In genomic region chr8:120736486-120736885, GRCm38 (mm10) we compare ENCODE assay signal across 8 mouse cellular contexts. TPM values are rescaled to one million over a fixed set of nuclear protein-coding genes. Genes with fewer than 3 reads are reported as not detected.
A peak's percentile ranks its signal among the peaks of the same experiment; 100 is the strongest.
DNase-seq lines count a peak whose midpoint lies in the region; ATAC-seq and TF ChIP-seq lines count a peak whose summit lies in the region.

No protein-coding gene starts in this region.

- no peak overlapping the region for H3K27ac ChIP-seq in forebrain, postnatal 0 days (ENCODE audit: low read depth, low read length)
- H3K27ac ChIP-seq in kidney, adult 2 months (ENCODE audit: insufficient read depth, low read depth, low read length): peak overlapping the region; percentile 58
- H3K27ac ChIP-seq in lung, embryonic 14.5 days (ENCODE audit: low read depth): no peak overlapping the region

- H3K4me2 ChIP-seq in forebrain, postnatal 0 days (ENCODE audit: low read depth): peak overlapping the region; percentile 97
- H3K4me2 ChIP-seq in lung, embryonic 14.5 days: peak overlapping the region; percentile 98

- peaks cover 38% of the 10 kb centered on the region for H3K27me3 ChIP-seq in erythroblast, embryonic 14.5 days (ENCODE audit: control insufficient read depth)
- H3K27me3 ChIP-seq in forebrain, postnatal 0 days (ENCODE audit: insufficient read depth, low read length): peaks cover 10% of the 10 kb centered on the region
- H3K27me3 ChIP-seq in kidney, adult 2 months (replicated peaks; ENCODE audit: control insufficient read depth, insufficient read depth, low read length): no peaks in the 10 kb centered on the region
- peaks cover 35% of the 10 kb centered on the region for H3K27me3 ChIP-seq in lung, embryonic 14.5 days (ENCODE audit: insufficient read depth, low read length)

- TF ChIP-seq POLR2A in kidney, adult 2 months (IDR thresholded peaks at IDR 0.05; ENCODE audit: low read depth, low read length): no peak

- H3K4me3 ChIP-seq in erythroblast, embryonic 14.5 days (replicated peaks): peak overlapping the region; percentile 24
- peak overlapping the region; percentile 52 for H3K4me3 ChIP-seq in forebrain, postnatal 0 days (ENCODE audit: low read depth, low read length)
- peak overlapping the region; percentile 80 for H3K4me3 ChIP-seq in kidney, adult 2 months (ENCODE audit: insufficient read depth, low read depth, low read length)
- H3K4me3 ChIP-seq in lung, embryonic 14.5 days (ENCODE audit: low read depth, low read length): peak overlapping the region; percentile 48

- no peaks in the 10 kb centered on the region; the same call in 1 of the 2 replicates for H3K36me3 ChIP-seq in erythroblast, embryonic 14.5 days (ENCODE audit: control insufficient read depth)
- H3K36me3 ChIP-seq in forebrain, postnatal 0 days (ENCODE audit: insufficient read depth): no peaks in the 10 kb centered on the region
- H3K36me3 ChIP-seq in kidney, adult 2 months (ENCODE audit: control insufficient read depth, insufficient read depth, low read length): no peaks in the 10 kb centered on the region
- no peaks in the 10 kb centered on the region for H3K36me3 ChIP-seq in lung, embryonic 14.5 days (ENCODE audit: insufficient read depth)

- H3K4me1 ChIP-seq in erythroblast, embryonic 14.5 days (ENCODE audit: control insufficient read depth): no peaks in the 10 kb centered on the region
- 0 out of 2 replicates have a peak, but pooled peaks cover 5% of the 10 kb centered on the region for H3K4me1 ChIP-seq in forebrain, postnatal 0 days (ENCODE audit: insufficient read depth)
- H3K4me1 ChIP-seq in kidney, adult 2 months (ENCODE audit: control insufficient read depth, insufficient read depth, low read length): 0 out of 2 replicates have a peak, but pooled peaks cover 5% of the 10 kb centered on the region
- H3K4me1 ChIP-seq in lung, embryonic 14.5 days (ENCODE audit: insufficient read depth): 0 out of 2 replicates have a peak, but pooled peaks cover 5% of the 10 kb centered on the region

- ATAC-seq in erythroblast, adult 5-6 weeks (replicated peaks; ENCODE audit: low FRiP score, poor library complexity, severe bottlenecking): no peak
- peak; percentile 53 for ATAC-seq in forebrain, postnatal 0 days
- ATAC-seq in lung, embryonic 14.5 days (ENCODE audit: insufficient read depth): no peak; the same call in 1 of the 2 replicates

- DNase-seq in Muller cell, postnatal 12 days (ENCODE audit: inconsistent ontology term): peak; percentile 68
- DNase-seq in forebrain, postnatal 0 days: no peak
- DNase-seq in kidney, adult 2 months: peak; percentile 75
- peak; percentile 74 for DNase-seq in lung, embryonic 14.5 days
- peak; percentile 61 for DNase-seq in retina, postnatal 1 day
- no peak for DNase-seq in natural killer cell, adult 2 months (ENCODE audit: low spot score in 2 of 2)

- no peaks in the 10 kb centered on the region for H3K9me3 ChIP-seq in erythroblast, embryonic 14.5 days (ENCODE audit: control insufficient read depth, low read length)
- no peaks in the 10 kb centered on the region for H3K9me3 ChIP-seq in forebrain, postnatal 0 days (ENCODE audit: low read length)
- no peaks in the 10 kb centered on the region for H3K9me3 ChIP-seq in lung, embryonic 14.5 days (ENCODE audit: low read depth, low read length)

- under 1% methylated on average over 11 of the region's 11 CpGs for WGBS in forebrain, postnatal 0 days
- WGBS in kidney, adult 2 months: under 1% methylated on average over 11 of the region's 11 CpGs
- WGBS in lung, embryonic 14.5 days: 1% methylated on average over 11 of the region's 11 CpGs

- peak overlapping the region; percentile 41 for H3K9ac ChIP-seq in forebrain, postnatal 0 days
- H3K9ac ChIP-seq in lung, embryonic 14.5 days: peak overlapping the region; percentile 41

- no peak for TF ChIP-seq CTCF in forebrain, postnatal 0 days (IDR thresholded peaks at IDR 0.05; ENCODE audit: low read depth)
- no peak for TF ChIP-seq CTCF in kidney, adult 2 months (conservative IDR thresholded peaks at IDR 0.05; ENCODE audit: insufficient read depth, insufficient read length, low read depth, low read length)
- no peak for TF ChIP-seq CTCF in lung, embryonic 14.5 days (IDR thresholded peaks at IDR 0.05; ENCODE audit: low read depth)

RNA-seq across cellular contexts. Expression of gene Irf8, which starts 0.3 kb away (rescaled TPM):
- polyA plus RNA-seq in erythroblast, embryonic 14.5 days (2012): 0.12 and 0.44 TPM in 2 replicates
- 14.6 and 17.5 TPM in 2 replicates for total RNA-seq in erythroblast, adult 5-6 weeks (2015; ENCODE audit: low replicate concordance)
- total RNA-seq in erythroblast, adult 5-6 weeks (2017; ENCODE audit: low replicate concordance): 21.6 and 24.6 TPM in 2 replicates
- total RNA-seq in forebrain, postnatal 0 days (2014; rRNA removed): 2.8 and 3.3 TPM in 2 replicates
- 4.6 and 5.8 TPM in 2 replicates for polyA plus RNA-seq in forebrain, postnatal 0 days (2015; fragmentation: Nextera tagmentation; extraction: Ambion mirVana)
- polyA plus RNA-seq in kidney, adult 2 months (2012; rRNA removed): 12.3 and 16.7 TPM in 2 replicates
- 8.5 and 10.1 TPM in 2 replicates for polyA plus RNA-seq in lung, embryonic 14.5 days (2014; fragmentation: Nextera tagmentation; extraction: Ambion mirVana)

Comparison
In these comparisons a context has a peak if more than half of its experiments do, and no peak if none do; other contexts are left out.
1. H3K4me3 ChIP-seq: peak in every context shown above with its lines; median percentile 80 in kidney, adult 2 months; 52 in forebrain, postnatal 0 days; 48 in lung, embryonic 14.5 days; 24 in erythroblast, embryonic 14.5 days.
2. DNase-seq: peak in Muller cell, postnatal 12 days (single experiment), kidney, adult 2 months (single experiment), lung, embryonic 14.5 days (single experiment) and retina, postnatal 1 day (single experiment); none in forebrain, postnatal 0 days (single experiment) and natural killer cell, adult 2 months (0 of 2).